Mouse (Mus musculus) MEL (cell line): ENCODE measurements around the gene Cblc.

Source experiments
- MXI1 ChIP-seq: IDR thresholded peaks from 2 replicates; pipeline ENCODE4 v1.6.1; 2011; ENCODE audit warnings: mild to moderate bottlenecking, low read depth, low read length, improper control_type of control experiment
- POLR2A ChIP-seq, 2 experiments: IDR thresholded peaks; 2 replicates each; pipeline ENCODE4 v1.6.1; 2011 to 2012; ENCODE audit warnings: low read length in 2 of 2, mild to moderate bottlenecking in 2 of 2, control low read depth in 1 of 2, improper control_type of control experiment in 1 of 2, low read depth in 1 of 2, moderate library complexity in 1 of 2; ENCODE audit not compliant: control insufficient read depth in 1 of 2, insufficient read depth in 1 of 2, poor library complexity in 1 of 2
- UBTF ChIP-seq: IDR thresholded peaks from 2 replicates; pipeline ENCODE4 v1.6.1; 2012; ENCODE audit warnings: low read depth, mild to moderate bottlenecking, inconsistent platforms, low read length, improper control_type of control experiment, moderate library complexity, borderline replicate concordance; ENCODE audit not compliant: insufficient read depth

GRCm38 (mm10) chr7:19792701-19793630 is 3.6 kb downstream of the Cblc start:
- TF ChIP-seq UBTF = no peak
- no peak for TF ChIP-seq MXI1
- TF ChIP-seq POLR2A (IDR thresholded peaks at IDR 0.05; ENCODE audit: control insufficient read depth in 1 of 2, insufficient read depth in 1 of 2, low read depth in 1 of 2, low read length in 2 of 2, poor library complexity in 1 of 2) = no peak
